In genomic region chr7:144461246-144461902, GRCm38 (mm10) we compare ENCODE assay signal across 16 mouse cellular contexts.
DNase-seq lines count a peak whose midpoint lies in the region; ATAC-seq lines count a peak whose summit lies in the region.
"Had no signal": no experiment of that assay in that cellular context is flagged by ENCODE, and none has a peak within 500 bp of the region (broad histone marks: within the 10 kb centered on the region; RNA-seq: fewer than 3 reads in every experiment).

No protein-coding gene starts in this region.

- ATAC-seq in frontal cortex, adult (ENCODE audit: low TSS enrichment) = peak; percentile 25; the same call in 1 of the 2 replicates
- ATAC-seq: CD4-positive, CD25-positive, alpha-beta regulatory T cell, adult 4 months; forebrain, embryonic 16.5 days; intestine, embryonic 15.5 days had no signal

- DNase-seq in frontal cortex, postnatal 10 days (ENCODE audit: low spot score in 2 of 2) = no peak
- DNase-seq in 416B (ENCODE audit: low read depth) = peak; percentile 74
- DNase-seq in MN1 (ENCODE audit: low spot score) = peak; percentile 27
- peak; percentile 26 for DNase-seq in brain, adult 2 months (ENCODE audit: low read depth, low spot score)
- no peak for DNase-seq in urinary bladder, postnatal 4 days (ENCODE audit: low spot score in 2 of 2)
- DNase-seq: B cell, adult 2 months; cerebellum, adult 18-20 months; cerebellum, adult 9-11 months; cerebellum, postnatal 36 days; gastrocnemius, adult 2 months; gastrocnemius, postnatal 25 days; kidney, adult 18-20 months had no signal

Comparison
In these comparisons a context has a peak if more than half of its experiments do, and no peak if none do; other contexts are left out.
1. DNase-seq: peak in 416B (single experiment), MN1 (single experiment) and brain, adult 2 months (single experiment); none in frontal cortex, postnatal 10 days (0 of 2) and urinary bladder, postnatal 4 days (0 of 2).